Mouse (Mus musculus) monocyte, adult 5-6 weeks (primary cell): ENCODE measurements at regions not wholly inside any gene's neighbourhood (a gene's known extent, or its start where the extent isn't known, plus 50 kb on each side); places are given as distances from the start of the nearest gene placed in this dataset.

Source experiments
- ATAC-seq: fragments of 153-309, 156-312 bp; replicated peaks from 2 replicates; pipeline ENCODE4 v1.8.0; 2017; ENCODE audit warnings: mild to moderate bottlenecking; ENCODE audit not compliant: low TSS enrichment, insufficient number of reproducible peaks, severe bottlenecking, poor library complexity, low FRiP score

- no peak for ATAC-seq
These were observed 286.0 kb upstream of the Tle4 start for GRCm38 (mm10) chr19:14883707-14884421.

DNA sequence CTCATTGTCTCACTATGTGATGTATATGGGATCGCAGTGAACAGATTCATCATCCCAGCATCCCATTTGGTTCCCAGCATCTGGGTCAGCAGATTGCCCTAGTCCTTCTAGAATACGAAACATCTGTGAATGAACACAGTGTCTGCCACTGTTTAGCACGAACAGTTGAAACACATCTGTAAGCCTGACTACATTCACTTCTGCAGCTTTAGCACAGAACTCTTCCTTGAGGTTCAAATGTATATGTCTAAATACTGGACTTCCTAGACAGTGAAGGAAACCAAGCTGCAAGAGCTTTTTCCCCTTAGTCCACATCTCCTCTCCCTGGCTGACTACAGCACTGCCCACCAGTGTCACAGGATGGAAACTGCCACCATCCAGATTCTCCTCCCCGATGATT lies 283.0 kb upstream of the Tle4 start:
- ATAC-seq = no peak

DNA sequence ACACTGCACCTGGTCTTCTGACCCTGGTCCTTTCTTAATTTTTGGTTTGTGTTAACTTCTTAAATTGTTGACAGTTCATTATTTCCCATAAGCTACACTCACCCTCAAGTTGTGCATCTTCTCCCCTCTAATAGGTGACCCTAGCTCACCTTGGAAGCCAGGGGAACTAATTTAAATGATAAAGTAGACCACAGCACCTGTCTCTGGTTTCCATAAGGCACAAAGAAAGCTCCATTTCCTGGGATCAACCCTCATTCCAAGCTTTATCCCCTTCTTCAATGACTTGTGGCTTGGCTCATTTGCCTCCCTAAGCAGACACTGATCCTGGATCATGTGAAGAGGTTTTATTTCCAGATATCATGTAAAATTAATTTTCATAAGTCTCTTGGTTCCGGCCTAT lies 276.1 kb upstream of the Tle4 start:
- ATAC-seq = no peak

GRCm38 (mm10) chr19:14871178-14871867 lies 273.5 kb upstream of the Tle4 start:
- ATAC-seq = no peak

- no peak for ATAC-seq
These were observed 265.0 kb upstream of the Tle4 start for GRCm38 (mm10) chr19:14862654-14863468.

- ATAC-seq = no peak
These were observed 257.2 kb upstream of the Tle4 start for GRCm38 (mm10) chr19:14855036-14855435.

DNA sequence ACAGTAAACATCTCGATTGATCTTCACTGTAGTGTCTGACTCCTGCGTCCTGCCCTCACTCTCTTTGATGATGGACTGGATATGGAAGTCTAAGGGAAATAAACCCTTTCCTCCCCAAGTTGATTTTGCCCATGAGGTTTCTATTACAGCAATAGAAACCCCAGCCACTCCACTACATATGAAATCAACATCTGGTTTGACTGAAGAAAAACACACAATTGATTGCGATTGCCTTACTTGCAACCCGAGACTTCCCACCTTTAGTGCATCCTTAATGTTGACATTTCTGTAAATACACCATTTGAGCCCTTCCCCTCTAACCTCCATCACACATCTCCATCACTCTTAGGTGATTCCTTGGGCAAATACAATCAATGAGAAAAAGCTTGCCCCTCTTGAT lies 255.6 kb upstream of the Tle4 start:
- no peak for ATAC-seq

DNA sequence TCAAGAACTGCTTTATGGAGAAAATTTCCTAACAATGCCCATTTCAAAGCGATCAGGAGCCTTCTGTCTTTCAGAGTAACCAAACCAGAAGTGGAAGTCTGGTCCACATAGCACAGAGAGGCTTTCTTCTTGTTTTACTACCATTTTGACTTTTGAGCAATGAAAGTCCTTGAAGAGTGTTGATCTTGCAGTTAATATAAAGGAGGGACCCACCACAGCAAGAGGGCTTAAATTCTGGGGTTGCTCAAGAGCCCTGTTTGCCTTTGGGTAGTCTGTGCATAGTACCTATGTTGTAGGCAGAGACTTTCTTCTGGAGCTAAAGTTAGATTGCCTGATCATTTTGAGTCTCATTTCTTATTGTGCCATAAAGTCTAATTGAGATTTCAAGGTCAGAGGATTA lies 251.7 kb upstream of the Tle4 start:
- ATAC-seq = no peak

DNA sequence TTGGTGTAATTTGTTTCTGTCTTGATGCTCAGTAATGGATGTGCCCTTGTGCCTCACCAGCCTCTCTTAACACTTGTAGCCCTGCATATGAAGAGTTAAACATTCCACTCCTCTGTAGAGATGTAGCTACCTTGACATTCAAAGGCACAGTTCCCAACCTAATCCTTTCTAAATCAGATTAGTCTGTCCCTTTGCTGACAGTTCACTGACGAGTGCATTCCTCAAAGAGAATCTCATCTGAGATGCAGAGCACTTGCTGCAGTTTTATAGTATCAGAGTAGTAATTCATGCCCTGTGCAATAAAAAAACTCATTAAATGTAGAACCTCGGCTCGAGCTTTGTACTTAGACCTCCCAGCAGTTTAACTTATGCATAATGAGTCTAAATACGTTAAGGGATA lies 249.3 kb upstream of the Tle4 start:
- no peak for ATAC-seq

DNA sequence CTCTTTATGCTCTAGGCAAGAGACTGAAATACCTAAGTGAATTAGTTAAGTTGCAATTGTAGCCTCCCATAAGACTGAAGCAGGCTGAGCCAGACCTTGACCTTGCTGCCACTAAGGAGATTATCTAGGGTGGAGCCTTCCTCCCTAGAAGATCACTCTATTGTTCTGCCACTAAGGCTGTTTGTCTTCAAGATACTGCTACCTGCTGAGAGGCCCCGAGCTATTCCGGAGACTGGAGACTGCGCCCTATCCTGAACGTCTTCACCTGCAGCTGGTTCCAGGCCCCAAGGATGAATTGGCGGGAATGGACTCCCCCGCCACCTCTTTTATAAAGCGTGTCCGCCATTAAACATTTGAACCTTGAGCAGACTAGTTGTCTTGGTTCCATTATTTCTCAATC lies 237.8 kb upstream of the Tle4 start:
- ATAC-seq = no peak

GRCm38 (mm10) chr19:14816354-14816753 lies 218.5 kb upstream of the Tle4 start:
- ATAC-seq = no peak

DNA sequence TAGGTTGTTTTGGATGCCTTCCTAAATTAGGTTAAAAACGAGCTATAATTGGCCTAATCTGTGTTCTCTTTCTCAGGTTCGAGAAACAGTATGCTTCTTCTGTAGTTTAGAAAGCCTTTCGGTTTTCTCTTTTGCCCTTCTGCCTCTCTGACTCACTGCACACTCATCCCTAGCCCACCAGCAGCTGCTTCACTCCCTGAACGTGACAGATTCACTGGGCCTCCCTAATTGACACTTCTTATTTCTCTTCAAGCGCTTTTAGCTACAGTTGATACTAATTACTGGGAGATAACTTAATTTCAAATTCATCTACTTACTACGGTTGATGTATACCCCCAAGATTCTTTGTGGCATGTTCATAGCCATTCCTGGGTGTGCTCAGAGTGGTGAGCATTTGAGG lies 208.9 kb upstream of the Tle4 start:
- ATAC-seq = no peak

DNA sequence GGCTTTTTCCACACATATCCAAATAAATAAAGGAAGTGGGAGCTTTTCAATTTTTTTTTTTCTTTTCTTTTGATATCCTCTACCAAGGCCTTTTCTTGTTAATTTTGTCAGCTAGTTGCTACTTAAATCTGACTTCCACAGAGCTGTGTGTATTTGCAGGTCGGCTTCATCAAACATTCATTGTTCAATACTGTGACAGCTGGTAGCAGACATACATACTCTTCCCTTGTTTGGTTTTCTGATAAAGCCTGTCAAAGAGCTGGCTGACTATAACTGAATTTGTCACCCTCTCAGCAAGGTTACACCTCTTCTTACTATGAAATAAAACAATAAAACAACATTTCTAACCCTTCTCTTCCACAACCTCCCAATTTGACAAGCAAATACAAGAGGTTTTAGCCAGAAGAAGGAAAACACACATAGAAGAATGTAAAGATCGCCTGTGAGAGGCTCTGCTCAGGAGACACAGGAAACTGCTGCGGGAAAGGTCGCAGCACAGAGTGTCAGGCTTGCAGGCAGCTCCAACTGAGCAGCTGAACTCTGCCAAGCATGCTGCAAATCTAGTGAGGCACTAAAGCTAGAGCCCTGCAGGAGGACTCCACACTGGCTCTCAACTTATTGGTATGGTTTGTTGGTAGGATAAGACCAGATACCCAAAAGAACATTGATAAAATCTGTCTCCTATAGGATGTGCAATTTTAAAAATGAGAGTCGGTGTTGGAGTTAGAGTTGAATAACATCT lies 205.2 kb upstream of the Tle4 start:
- ATAC-seq = no peak

DNA sequence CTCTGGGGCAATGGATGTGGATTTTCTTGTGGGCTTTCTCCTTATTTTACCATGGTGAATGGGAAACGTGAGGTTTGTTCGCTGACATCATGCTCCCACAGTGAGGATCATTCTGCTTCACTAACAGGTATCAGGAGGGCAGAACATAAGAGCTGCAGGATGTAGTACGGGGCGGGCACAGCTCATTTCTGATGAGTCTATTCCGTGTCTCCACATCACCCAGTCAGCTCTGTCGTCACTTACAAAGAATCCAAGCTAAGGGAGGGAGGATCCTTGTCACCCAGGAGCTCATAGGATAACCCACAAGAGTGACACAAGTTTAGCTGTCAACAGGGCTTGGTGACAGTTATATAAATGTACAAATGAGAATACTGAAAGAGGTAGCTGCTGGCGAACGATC lies 203.8 kb upstream of the Tle4 start:
- no peak for ATAC-seq

DNA sequence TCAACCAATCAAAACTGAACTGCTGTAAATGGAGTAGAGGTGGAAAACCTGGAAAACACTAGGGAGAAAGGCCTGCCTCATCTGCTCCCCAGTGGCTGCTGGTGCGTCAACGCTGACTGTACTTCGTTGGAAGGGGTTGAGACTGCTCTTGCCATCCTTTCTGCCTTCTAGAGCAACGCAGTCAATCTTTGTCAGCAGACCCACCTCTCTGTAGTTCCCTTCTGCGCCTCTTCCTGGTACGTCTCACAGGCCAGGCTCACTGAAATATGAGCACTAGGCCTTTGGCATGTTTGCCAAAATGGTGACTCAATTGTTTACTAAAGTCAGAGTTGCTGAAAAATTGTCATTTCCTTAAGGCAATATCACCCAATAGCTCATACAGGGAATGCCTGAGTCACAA lies 201.2 kb upstream of the Tle4 start:
- ATAC-seq = no peak

DNA sequence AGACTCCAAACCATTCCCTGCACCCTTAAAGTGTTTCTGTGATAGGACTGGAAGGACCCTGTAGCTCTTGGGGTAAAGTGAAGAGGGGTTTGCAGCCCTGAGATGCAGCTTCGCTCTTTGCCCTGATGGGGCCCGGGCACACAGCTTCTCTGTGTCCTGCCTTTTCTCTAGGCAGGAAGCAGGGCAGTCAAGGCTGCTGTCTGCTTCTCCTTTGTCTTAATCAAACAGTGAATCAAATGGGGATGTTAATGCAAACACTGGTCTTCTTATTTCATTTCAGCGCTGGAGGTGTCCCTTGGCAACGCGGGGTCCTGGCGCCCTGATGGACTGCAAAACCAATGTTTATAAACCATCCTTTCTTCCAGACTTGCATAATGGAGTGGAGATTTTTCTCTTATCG lies 200.6 kb upstream of the Tle4 start:
- no peak for ATAC-seq

DNA sequence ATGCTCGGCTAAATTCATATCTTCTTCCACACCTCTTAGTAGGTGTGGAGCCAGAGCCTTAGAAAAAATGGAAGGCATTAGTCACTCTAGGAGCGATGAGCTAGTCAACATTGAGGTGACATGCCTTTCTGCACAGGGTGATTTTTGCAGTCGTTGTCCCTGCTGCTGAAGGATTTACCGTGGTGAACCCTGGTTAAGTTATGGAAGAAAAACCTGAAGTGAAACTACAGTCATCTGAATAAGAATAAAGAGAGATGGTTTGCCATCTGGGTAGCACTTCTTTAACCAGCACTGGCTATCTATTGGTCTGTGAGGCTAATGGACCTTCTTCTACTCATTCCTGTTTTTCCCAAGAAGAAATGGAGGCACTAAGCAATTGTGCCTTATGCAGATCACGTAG lies 198.1 kb upstream of the Tle4 start:
- no peak for ATAC-seq

- no peak for ATAC-seq
These were observed 192.1 kb upstream of the Tle4 start for GRCm38 (mm10) chr19:14789992-14790391.

GRCm38 (mm10) chr19:14788630-14789029 lies 190.8 kb upstream of the Tle4 start:
- no peak for ATAC-seq
